Mouse (Mus musculus): ENCODE results near the gene Padi1.

Gene Padi1

GRCm38 (mm10) chr4:140815996-140816917, 29.3 kb downstream of the Padi1 start:
- DNase-seq (ENCODE audit: low spot score in 2 of 2): no peak

GRCm38 (mm10) chr4:140815496-140815895, 30.1 kb downstream of the Padi1 start:
- DNase-seq (ENCODE audit: low spot score in 2 of 2): no peak

- no peak for DNase-seq (ENCODE audit: low spot score in 2 of 2)
Measured at GRCm38 (mm10) chr4:140814241-140815225, 31.0 kb downstream of the Padi1 start.

GRCm38 (mm10) chr4:140813358-140814185, 32.0 kb downstream of the Padi1 start:
- no peak for DNase-seq (ENCODE audit: low spot score in 2 of 2)

- DNase-seq (ENCODE audit: low spot score in 2 of 2): no peak
Measured at GRCm38 (mm10) chr4:140812609-140813008, 33.0 kb downstream of the Padi1 start.

- DNase-seq (ENCODE audit: low spot score in 2 of 2): no peak
Measured at GRCm38 (mm10) chr4:140812191-140812590, 33.4 kb downstream of the Padi1 start.

GRCm38 (mm10) chr4:140810458-140811260, 34.9 kb downstream of the Padi1 start, which contains the start of gene Padi3:
Gene Padi3, minus strand, starts transcription at chr4:140810648.
- no peak for DNase-seq (ENCODE audit: low spot score in 2 of 2)

GRCm38 (mm10) chr4:140809118-140809517, 36.5 kb downstream of the Padi1 start:
- no peak for DNase-seq (ENCODE audit: low spot score in 2 of 2)

- DNase-seq (ENCODE audit: low spot score in 2 of 2): no peak
Measured at GRCm38 (mm10) chr4:140804601-140805000, 41.0 kb downstream of the Padi1 start.

- no peak for DNase-seq (ENCODE audit: low spot score in 2 of 2)
Measured at GRCm38 (mm10) chr4:140801364-140801763, 44.2 kb downstream of the Padi1 start.

- no peak for DNase-seq (ENCODE audit: low spot score in 2 of 2)
Measured at GRCm38 (mm10) chr4:140796786-140797185, 48.8 kb downstream of the Padi1 start.

- no peak for DNase-seq (ENCODE audit: low spot score in 2 of 2)
Measured at GRCm38 (mm10) chr4:140794678-140795077, 50.9 kb downstream of the Padi1 start.

GRCm38 (mm10) chr4:140793795-140794194, 51.8 kb downstream of the Padi1 start:
- DNase-seq (ENCODE audit: low spot score in 2 of 2): no peak

GRCm38 (mm10) chr4:140792584-140792983, 53.0 kb downstream of the Padi1 start:
- no peak for DNase-seq (ENCODE audit: low spot score in 2 of 2)

GRCm38 (mm10) chr4:140791071-140791470, 54.5 kb downstream of the Padi1 start:
- no peak for DNase-seq (ENCODE audit: low spot score in 2 of 2)

GRCm38 (mm10) chr4:140789983-140790382, 55.6 kb downstream of the Padi1 start:
- no peak for DNase-seq (ENCODE audit: low spot score in 2 of 2)

- peak in 1 of 2 experiments; percentile 49 for DNase-seq (ENCODE audit: low spot score in 2 of 2)
Measured at GRCm38 (mm10) chr4:140788983-140789382, 56.6 kb downstream of the Padi1 start.

- DNase-seq (ENCODE audit: low spot score in 2 of 2): no peak
Measured at GRCm38 (mm10) chr4:140788264-140788663, 57.3 kb downstream of the Padi1 start.

- peak; percentile 70 to 72 for DNase-seq (ENCODE audit: low spot score in 2 of 2)
Measured at GRCm38 (mm10) chr4:140787414-140787813, 58.2 kb downstream of the Padi1 start.

GRCm38 (mm10) chr4:140785217-140785616, 60.4 kb downstream of the Padi1 start:
- DNase-seq (ENCODE audit: low spot score in 2 of 2): no peak
